Mouse (Mus musculus) lung, postnatal 25 days (tissue): ENCODE measurements around the gene Pcsk4.

Experiments
- DNase-seq: peaks from one replicate; pipeline ENCODE4 v3.0.0; 2022; ENCODE audit warnings: low spot score

Pcsk4 gene

DNA sequence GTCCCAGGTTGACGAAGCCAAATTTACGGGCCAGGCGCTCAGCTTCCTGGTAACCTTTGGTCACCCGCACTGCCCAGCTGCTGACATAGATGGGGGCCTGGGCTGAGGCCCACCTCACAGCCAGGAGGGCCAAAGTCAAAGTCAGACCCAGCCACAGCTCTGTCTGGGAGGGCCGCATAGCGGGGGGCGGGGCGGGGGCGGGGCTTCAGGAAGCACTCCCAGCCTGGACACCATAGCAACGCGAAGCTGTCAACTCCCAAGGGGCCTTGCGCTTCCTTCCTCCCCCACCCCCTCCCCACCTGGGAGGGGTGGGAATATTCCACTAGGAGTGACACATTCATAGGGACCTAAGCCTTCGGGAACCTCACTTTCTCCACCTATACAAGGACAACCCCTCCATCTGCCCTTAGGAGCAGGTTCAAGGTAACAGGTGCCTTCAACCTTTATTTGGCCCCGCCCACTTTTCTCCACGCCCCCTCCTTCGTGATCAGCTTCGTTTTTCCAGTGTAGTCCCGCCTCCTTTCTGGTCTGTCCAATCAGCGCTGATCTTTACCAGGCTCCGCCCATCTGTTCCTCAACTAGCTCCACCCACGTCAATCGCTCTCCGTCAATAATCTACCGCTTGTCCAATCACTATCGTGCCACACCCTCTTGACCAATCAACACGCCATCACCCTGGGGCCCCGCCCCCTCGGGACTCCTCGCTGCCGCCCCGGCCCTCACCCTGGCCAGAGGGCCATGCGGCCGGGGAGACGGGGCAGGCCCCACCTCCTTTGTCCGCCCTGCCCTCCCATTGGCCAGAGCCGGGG lies at the start of gene Pcsk4, which contains the start of gene Reep6:
Pcsk4 (minus strand) TSS at position 226 of the 809 bp plus-strand sequence.
Reep6 (plus strand) TSS at position 681 of the 809 bp plus-strand sequence.
- DNase-seq = peak; percentile 97

GRCm38 (mm10) chr10:80377716-80378115 lies 48.4 kb upstream of the Pcsk4 start:
- DNase-seq = no peak

DNA sequence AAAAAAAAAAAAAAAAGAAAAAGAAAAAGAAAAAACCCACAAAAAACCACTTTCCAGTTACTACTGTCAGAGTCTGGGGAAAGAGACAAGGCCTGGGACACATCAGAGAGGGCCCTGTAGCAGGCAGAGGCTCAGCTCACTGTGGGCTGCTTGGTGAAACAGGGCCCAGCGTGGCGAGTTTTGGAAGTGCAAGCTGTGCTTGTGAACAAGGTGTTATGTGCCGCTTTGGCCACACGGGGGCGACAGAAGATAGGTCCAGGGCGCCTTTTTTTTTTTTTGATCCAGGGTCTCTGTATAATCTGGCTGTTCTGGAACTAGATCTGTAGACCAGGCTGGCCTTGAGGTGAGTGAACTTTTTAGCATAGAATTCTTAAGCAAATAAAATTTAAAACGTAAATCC lies 46.9 kb upstream of the Pcsk4 start:
- DNase-seq = peak; percentile 92

GRCm38 (mm10) chr10:80374063-80374462 lies 44.8 kb upstream of the Pcsk4 start:
- DNase-seq = peak; percentile 85

DNA sequence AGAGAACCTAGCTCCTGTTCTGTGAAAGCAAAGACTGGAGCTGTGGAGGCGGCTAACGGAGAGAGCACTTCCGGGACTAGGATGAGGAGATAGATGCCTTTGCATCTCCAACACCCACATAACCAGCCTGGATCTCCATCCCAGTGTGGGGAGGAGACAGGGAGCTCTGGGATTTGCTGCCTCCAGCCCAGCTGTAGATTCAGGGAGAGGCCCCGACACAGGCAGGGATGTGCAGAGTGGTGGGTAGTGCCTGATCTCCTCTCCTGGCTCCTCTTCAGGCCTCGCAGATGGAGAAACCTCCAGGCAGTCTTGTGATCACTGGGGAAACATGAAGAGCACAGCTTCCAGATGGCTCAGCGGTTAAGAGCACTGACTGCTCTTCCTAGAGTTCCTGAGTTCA lies 43.4 kb upstream of the Pcsk4 start:
- DNase-seq = no peak

DNA sequence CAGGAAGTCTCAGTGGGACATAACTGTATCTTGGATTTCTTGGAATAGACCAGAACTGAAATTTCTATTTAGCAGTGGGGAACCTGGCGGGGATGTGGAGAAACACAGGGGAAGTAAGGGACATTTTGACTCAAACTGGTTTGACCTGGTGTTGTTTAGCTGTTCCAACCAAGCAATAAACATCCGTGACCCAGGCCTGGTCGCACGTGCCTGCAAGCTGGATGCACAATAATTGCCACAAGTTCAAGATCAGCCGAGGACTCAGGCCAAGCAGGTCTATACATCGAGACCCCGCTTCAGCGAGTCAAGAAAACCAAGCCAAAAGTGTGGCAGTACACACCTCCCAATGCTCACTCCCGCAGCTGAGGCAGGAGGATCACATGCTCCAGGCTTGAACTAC lies 42.7 kb upstream of the Pcsk4 start:
- no peak for DNase-seq

- peak; percentile 80 for DNase-seq
Measured at GRCm38 (mm10) chr10:80371411-80371966, 42.2 kb upstream of the Pcsk4 start.

- no peak for DNase-seq
Measured at GRCm38 (mm10) chr10:80369995-80370747, 40.9 kb upstream of the Pcsk4 start.

DNA sequence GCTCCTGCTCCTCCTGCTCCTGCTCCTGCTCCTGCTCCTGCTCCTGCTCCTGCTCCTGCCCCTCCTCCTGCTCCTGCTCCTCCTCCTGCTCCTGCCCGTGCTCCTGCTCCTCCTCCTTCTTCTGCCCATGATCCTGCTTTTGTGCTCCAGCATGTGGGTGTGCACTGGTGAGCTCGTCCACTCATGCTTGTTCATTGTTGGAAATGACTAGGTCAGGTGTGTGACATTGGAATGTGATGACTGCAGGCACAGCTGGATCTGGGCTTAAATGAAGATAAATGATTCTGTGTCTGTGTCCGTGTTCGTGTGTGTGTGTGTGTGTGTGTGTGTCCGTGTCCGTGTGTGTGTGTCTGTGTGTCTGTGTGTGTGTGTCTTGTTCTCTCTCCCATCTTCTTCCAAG lies 39.1 kb upstream of the Pcsk4 start:
- DNase-seq = no peak

DNA sequence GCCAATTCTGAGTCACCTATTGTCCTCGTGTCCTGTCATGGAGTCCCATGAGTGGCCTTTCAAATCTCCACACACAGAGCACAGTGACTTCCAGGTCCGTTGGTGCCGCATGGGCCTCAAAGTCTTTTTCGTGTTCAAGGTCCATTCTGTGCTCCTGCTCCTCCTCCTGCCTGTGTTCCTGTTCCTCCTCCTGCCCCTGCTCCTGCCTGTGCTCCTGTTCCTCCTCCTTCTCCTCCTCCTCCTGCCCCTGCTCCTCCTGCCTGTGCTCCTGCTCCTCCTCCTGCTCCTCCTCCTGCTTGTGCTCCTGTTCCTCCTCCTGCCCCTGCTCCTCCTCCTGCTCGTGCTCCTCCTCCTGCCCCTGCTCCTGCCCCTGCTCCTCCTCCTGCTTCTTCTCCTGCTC lies 38.7 kb upstream of the Pcsk4 start:
- DNase-seq = no peak

GRCm38 (mm10) chr10:80365736-80366135 lies 36.4 kb upstream of the Pcsk4 start:
- DNase-seq = no peak

- DNase-seq = no peak
Measured at GRCm38 (mm10) chr10:80363734-80364133, 34.4 kb upstream of the Pcsk4 start.

- no peak for DNase-seq
Measured at GRCm38 (mm10) chr10:80357994-80358639, 28.8 kb upstream of the Pcsk4 start.

GRCm38 (mm10) chr10:80357336-80357735 lies 28.0 kb upstream of the Pcsk4 start:
- DNase-seq = no peak

GRCm38 (mm10) chr10:80356737-80357136 lies 27.4 kb upstream of the Pcsk4 start:
- no peak for DNase-seq

DNA sequence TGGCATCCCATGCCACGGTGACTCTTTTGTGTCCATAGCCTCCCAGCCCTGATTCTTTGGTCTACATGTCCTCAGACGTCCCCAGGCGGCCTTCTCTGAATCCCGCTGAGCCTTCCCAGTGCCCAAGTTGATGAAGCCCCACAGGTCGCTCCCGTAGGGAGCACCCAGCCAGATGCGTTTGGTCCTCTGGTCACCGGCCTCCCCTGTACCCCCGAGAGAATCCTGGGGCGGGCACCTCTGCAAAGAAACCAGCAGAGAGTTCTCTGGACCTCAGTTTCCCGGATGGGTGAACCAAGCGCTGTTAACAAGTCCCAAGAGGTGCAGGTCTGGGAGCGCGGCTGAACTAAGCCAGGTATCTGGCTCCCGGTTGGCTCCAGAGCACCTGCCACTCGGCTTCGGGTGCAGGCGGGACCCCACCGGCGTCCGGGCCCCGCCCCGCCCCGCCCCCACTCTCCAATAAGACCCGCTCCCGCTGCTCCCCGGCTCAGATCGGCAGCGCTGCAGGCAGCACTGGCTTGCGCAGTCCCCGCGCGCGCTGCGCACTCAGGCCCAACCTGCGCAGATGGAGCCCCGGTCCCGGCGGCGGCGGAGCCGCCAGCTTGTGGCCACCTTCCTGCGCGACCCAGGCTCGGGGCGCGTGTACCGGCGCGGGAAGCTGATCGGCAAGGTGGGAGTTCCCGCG lies 26.8 kb upstream of the Pcsk4 start, which contains the start of gene Plk5:
Plk5 (plus strand) TSS at position 459 of the 682 bp plus-strand sequence.
- DNase-seq = no peak

GRCm38 (mm10) chr10:80355431-80355830 lies 26.1 kb upstream of the Pcsk4 start:
- no peak for DNase-seq

DNA sequence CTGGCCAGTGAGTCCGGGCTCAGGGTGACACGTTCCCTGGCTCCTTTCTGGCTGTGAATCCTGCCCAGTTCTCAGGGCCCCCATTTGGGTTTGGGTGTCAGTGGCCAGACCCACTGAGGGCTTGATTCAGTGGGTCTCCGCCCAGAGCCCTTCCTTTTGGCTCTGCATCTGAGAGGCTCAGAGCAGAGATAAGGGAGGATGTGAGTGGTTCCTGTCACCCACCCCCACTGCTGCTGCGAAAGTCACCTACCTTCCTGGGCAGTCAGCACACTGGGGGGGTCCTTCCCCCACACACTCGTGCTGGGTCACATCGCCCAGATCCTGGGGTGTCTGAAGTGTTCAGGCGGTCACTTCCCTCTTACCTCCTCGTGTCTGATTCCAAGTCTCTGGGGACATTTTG lies 23.4 kb upstream of the Pcsk4 start:
- DNase-seq = no peak

DNA sequence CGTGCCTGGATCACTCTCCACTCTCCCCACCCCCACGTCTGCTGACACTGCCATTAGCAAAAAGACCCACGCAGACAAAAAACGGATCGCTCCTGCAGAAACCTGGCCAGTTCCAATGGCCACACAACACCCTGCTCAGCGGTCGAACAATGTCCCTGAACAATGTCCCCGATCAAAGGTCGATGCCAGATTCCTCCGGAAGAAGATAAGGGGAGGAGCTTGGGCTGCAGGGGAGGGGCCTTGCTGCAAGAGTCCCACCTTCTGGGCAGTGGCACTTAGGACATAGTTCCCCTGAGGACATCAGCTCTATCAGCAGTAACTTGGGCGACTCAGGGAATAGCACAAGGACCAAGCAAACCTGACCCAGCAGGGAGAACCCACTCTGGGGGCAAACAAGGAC lies 22.6 kb upstream of the Pcsk4 start:
- DNase-seq = no peak

GRCm38 (mm10) chr10:80350292-80350691 lies 21.0 kb upstream of the Pcsk4 start:
- peak; percentile 86 for DNase-seq

- DNase-seq = no peak
Measured at GRCm38 (mm10) chr10:80348981-80349380, 19.7 kb upstream of the Pcsk4 start.
